ENCODE assay signal across 14 mouse cellular contexts in the genomic region with DNA sequence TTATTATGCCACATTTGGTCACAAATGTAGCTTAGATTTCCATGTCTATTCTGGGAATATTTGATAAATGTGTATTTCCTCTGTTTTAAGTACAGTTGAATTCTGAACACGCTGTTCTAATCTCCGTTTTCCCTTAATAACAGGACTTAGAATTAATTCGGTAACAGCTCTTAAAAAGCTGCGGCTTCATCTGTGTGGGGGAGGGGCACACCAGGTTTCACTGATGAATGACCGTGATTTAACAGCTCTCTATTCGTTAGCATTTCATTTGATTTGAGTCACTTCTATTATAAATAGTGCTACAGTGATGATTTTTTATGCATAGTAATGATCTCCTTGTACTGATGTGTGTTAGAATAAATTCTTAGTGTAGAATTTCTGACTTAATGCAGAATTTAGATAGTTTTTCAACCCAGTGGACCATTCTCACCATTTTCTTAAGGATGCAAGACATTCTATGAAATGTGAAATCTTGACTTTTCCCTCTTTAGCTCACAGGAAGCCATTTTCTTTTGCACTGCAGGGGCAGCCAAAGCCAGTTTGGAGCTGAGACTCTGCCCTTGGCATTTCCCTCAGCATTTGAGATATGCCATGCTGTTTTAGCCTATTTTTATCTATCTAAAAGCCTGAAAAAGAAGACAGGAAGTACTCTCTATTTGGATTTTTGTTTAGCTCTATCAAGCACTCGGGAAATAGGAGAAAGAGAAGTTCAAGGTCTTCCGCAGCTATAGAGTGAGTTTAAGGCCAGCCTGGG.
DNase-seq lines count a peak whose midpoint lies in the region; ATAC-seq and TF ChIP-seq lines count a peak whose summit lies in the region.
"Had no signal": no experiment of that assay in that cellular context is flagged by ENCODE, and none has a peak within 500 bp of the region (broad histone marks: within the 10 kb centered on the region; RNA-seq: fewer than 3 reads in every experiment).

No protein-coding gene starts in this region.

- no peaks in the 10 kb centered on the region for H3K36me3 ChIP-seq in hindbrain, embryonic 15.5 days
- H3K36me3 ChIP-seq in hindbrain, embryonic 10.5 days = no peaks in the 10 kb centered on the region
- H3K36me3 ChIP-seq in neural tube, embryonic 13.5 days = no peaks in the 10 kb centered on the region
- H3K36me3 ChIP-seq in midbrain, postnatal 0 days (ENCODE audit: insufficient read depth, low read length) = no peaks in the 10 kb centered on the region
- H3K36me3 ChIP-seq: liver, embryonic 13.5 days had no signal

- no peaks in the 10 kb centered on the region for H3K4me1 ChIP-seq in hindbrain, embryonic 15.5 days (replicated peaks)
- no peaks in the 10 kb centered on the region for H3K4me1 ChIP-seq in hindbrain, embryonic 10.5 days (replicated peaks)
- H3K4me1 ChIP-seq in neural tube, embryonic 13.5 days (replicated peaks) = 0 out of 2 replicates have a peak, but pooled peaks cover 4% of the 10 kb centered on the region
- no peaks in the 10 kb centered on the region for H3K4me1 ChIP-seq in midbrain, postnatal 0 days (ENCODE audit: insufficient read depth, low read length)

- H3K4me2 ChIP-seq in hindbrain, embryonic 15.5 days = no peak overlapping the region
- no peak overlapping the region for H3K4me2 ChIP-seq in neural tube, embryonic 13.5 days
- H3K4me2 ChIP-seq in midbrain, postnatal 0 days (ENCODE audit: low read depth, low read length, poor library complexity, severe bottlenecking) = no peak overlapping the region
- H3K4me2 ChIP-seq: liver, embryonic 13.5 days had no signal

- H3K27me3 ChIP-seq in hindbrain, embryonic 15.5 days = no peaks in the 10 kb centered on the region
- no peaks in the 10 kb centered on the region for H3K27me3 ChIP-seq in hindbrain, embryonic 10.5 days (ENCODE audit: insufficient read depth, poor library complexity, severe bottlenecking)
- H3K27me3 ChIP-seq in neural tube, embryonic 13.5 days = no peaks in the 10 kb centered on the region
- no peaks in the 10 kb centered on the region for H3K27me3 ChIP-seq in midbrain, postnatal 0 days (ENCODE audit: insufficient read depth, low read length)
- H3K27me3 ChIP-seq: CH12.LX; liver, embryonic 13.5 days had no signal

- ATAC-seq in hindbrain, embryonic 15.5 days (ENCODE audit: low FRiP score, low read depth) = no peak
- no peak for ATAC-seq in neural tube, embryonic 13.5 days (ENCODE audit: low read depth)
- ATAC-seq in midbrain, postnatal 0 days (ENCODE audit: low FRiP score) = no peak
- no peak for ATAC-seq in cerebellum, adult (ENCODE audit: insufficient number of reproducible peaks, low FRiP score, low TSS enrichment)
- ATAC-seq: intestine, embryonic 16.5 days had no signal

- DNase-seq in hindbrain, embryonic 10.5 days (ENCODE audit: low spot score) = no peak
- no peak for DNase-seq in neural tube, embryonic 10.5 days (ENCODE audit: extremely low spot score, low spot score)
- DNase-seq in layer of hippocampus, postnatal 14 days (ENCODE audit: low spot score in 2 of 2) = peak; percentile 40 to 61
- peak; percentile 34 for DNase-seq in midbrain, postnatal 0 days (ENCODE audit: low spot score)
- no peak for DNase-seq in Muller cell, postnatal 12 days (ENCODE audit: inconsistent ontology term)
- DNase-seq: cerebellum, postnatal 36 days; liver, embryonic 13.5 days; lung, postnatal 14 days; thymus, adult 18-20 months had no signal

- no peaks in the 10 kb centered on the region for H3K9me3 ChIP-seq in hindbrain, embryonic 15.5 days
- no peaks in the 10 kb centered on the region for H3K9me3 ChIP-seq in hindbrain, embryonic 10.5 days
- no peaks in the 10 kb centered on the region for H3K9me3 ChIP-seq in neural tube, embryonic 13.5 days
- no peaks in the 10 kb centered on the region for H3K9me3 ChIP-seq in midbrain, postnatal 0 days (ENCODE audit: low read length)
- H3K9me3 ChIP-seq: liver, embryonic 13.5 days had no signal

- H3K9ac ChIP-seq in hindbrain, embryonic 15.5 days = no peak overlapping the region
- no peak overlapping the region for H3K9ac ChIP-seq in neural tube, embryonic 13.5 days
- H3K9ac ChIP-seq in midbrain, postnatal 0 days (replicated peaks; ENCODE audit: low read length, poor library complexity, severe bottlenecking) = no peak overlapping the region
- H3K9ac ChIP-seq: liver, embryonic 13.5 days had no signal

- no peak overlapping the region for H3K4me3 ChIP-seq in hindbrain, embryonic 15.5 days
- no peak overlapping the region for H3K4me3 ChIP-seq in hindbrain, embryonic 10.5 days
- no peak overlapping the region for H3K4me3 ChIP-seq in neural tube, embryonic 13.5 days
- no peak overlapping the region for H3K4me3 ChIP-seq in midbrain, postnatal 0 days (ENCODE audit: low read depth, low read length)
- H3K4me3 ChIP-seq: liver, embryonic 13.5 days had no signal

- H3K27ac ChIP-seq in hindbrain, embryonic 15.5 days (replicated peaks) = peak overlapping the region; percentile 39; the same call in 1 of the 2 replicates
- no peak overlapping the region for H3K27ac ChIP-seq in hindbrain, embryonic 10.5 days
- H3K27ac ChIP-seq in neural tube, embryonic 13.5 days (replicated peaks) = peak overlapping the region; percentile 43
- H3K27ac ChIP-seq in midbrain, postnatal 0 days (ENCODE audit: low read depth, low read length) = peak overlapping the region; percentile 63; the same call in 1 of the 2 replicates
- H3K27ac ChIP-seq: liver, embryonic 13.5 days had no signal

- WGBS in hindbrain, embryonic 15.5 days = 63% methylated on average over 8 of the region's 8 CpGs
- 90% methylated on average over 8 of the region's 8 CpGs for WGBS in hindbrain, embryonic 10.5 days
- WGBS in neural tube, embryonic 13.5 days = 57% methylated on average over 8 of the region's 8 CpGs
- WGBS in midbrain, postnatal 0 days = 66% methylated on average over 8 of the region's 8 CpGs

- TF ChIP-seq CTCF in midbrain, postnatal 0 days (IDR thresholded peaks at IDR 0.05) = no peak

Comparison
In these comparisons a context has a peak if more than half of its experiments do, and no peak if none do; other contexts are left out.
1. DNase-seq: peak in layer of hippocampus, postnatal 14 days (2 of 2) and midbrain, postnatal 0 days (single experiment); none in hindbrain, embryonic 10.5 days (single experiment), neural tube, embryonic 10.5 days (single experiment) and Muller cell, postnatal 12 days (single experiment).